In the genomic region with DNA sequence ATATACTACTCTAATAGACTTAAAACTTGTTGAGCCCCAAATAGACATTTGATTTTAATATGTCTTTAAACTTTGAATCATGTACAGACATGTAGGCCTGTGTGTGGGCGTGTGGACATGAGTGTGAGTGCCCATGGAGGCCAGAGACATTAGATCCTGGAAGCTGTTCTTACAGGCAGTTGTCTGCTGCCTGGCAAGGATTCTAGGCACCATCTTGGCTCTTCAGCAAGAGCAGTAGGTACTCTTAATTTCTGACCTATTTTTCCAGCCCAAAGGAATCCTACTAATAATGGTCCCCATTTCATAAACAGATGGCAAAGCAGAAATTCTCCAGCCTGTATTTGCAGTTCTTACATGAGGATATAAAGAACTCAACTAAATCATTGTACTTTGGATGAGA, we compare ENCODE assay signal across 18 mouse cellular contexts.
DNase-seq lines count a peak whose midpoint lies in the region; ATAC-seq lines count a peak whose summit lies in the region.
"Had no signal": no experiment of that assay in that cellular context is flagged by ENCODE, and none has a peak within 500 bp of the region (broad histone marks: within the 10 kb centered on the region; RNA-seq: fewer than 3 reads in every experiment).

No protein-coding gene starts in this region.

- H3K9ac ChIP-seq in heart, embryonic 11.5 days (ENCODE audit: low read depth, low read length): no peak overlapping the region
- H3K9ac ChIP-seq: embryonic facial prominence, embryonic 12.5 days; forebrain, embryonic 15.5 days; heart, embryonic 12.5 days had no signal

- 74% methylated on average over 1 of the region's 1 CpGs for WGBS in heart, embryonic 11.5 days (ENCODE audit: insufficient replicate concordance)

- H3K27me3 ChIP-seq in heart, embryonic 11.5 days (ENCODE audit: control insufficient read depth, insufficient read depth, low read length): no peaks in the 10 kb centered on the region
- H3K27me3 ChIP-seq: embryonic facial prominence, embryonic 12.5 days; forebrain, embryonic 15.5 days; heart, embryonic 12.5 days had no signal

- H3K4me1 ChIP-seq in heart, embryonic 11.5 days (ENCODE audit: control insufficient read depth, insufficient read depth, low read length): no peaks in the 10 kb centered on the region
- H3K4me1 ChIP-seq: embryonic facial prominence, embryonic 12.5 days; forebrain, embryonic 15.5 days; heart, embryonic 12.5 days had no signal

- no peak overlapping the region for H3K27ac ChIP-seq in heart, embryonic 11.5 days (ENCODE audit: low read depth, low read length)
- H3K27ac ChIP-seq: embryonic facial prominence, embryonic 12.5 days; forebrain, embryonic 15.5 days had no signal

- DNase-seq in heart, adult 11 months: peak; percentile 49
- peak; percentile 51 for DNase-seq in cerebellum, adult 8-10 months
- DNase-seq in cerebellum, postnatal 14 days: peak; percentile 57 to 69
- no peak for DNase-seq in kidney, adult 11 months
- DNase-seq in T-cell, adult 2 months (ENCODE audit: low spot score): no peak
- no peak for DNase-seq in layer of hippocampus, adult 11-12 months (ENCODE audit: low spot score)
- DNase-seq: adrenal gland, adult 2 months; adrenal gland, postnatal 36 days; gastrocnemius, postnatal 36 days; heart, adult 18-20 months had no signal

- no peaks in the 10 kb centered on the region for H3K36me3 ChIP-seq in heart, embryonic 11.5 days (ENCODE audit: control insufficient read depth, insufficient read depth, low read length)
- H3K36me3 ChIP-seq: embryonic facial prominence, embryonic 12.5 days; forebrain, embryonic 15.5 days; heart, embryonic 12.5 days had no signal

- H3K4me3 ChIP-seq in heart, embryonic 11.5 days (ENCODE audit: low read depth, low read length): no peak overlapping the region
- H3K4me3 ChIP-seq: embryonic facial prominence, embryonic 12.5 days; forebrain, embryonic 15.5 days; heart, embryonic 12.5 days had no signal

- ATAC-seq in heart, embryonic 11.5 days (replicated peaks; ENCODE audit: insufficient number of reproducible peaks, low FRiP score, low TSS enrichment): no peak
- ATAC-seq: activated CD4-positive, CD25-positive, alpha-beta regulatory T cell, adult 4 months; forebrain, embryonic 15.5 days; hindbrain, embryonic 16.5 days; inflammation-experienced regulatory T-cells, adult 6 months; intestine, postnatal 0 days had no signal

- no peak overlapping the region for H3K4me2 ChIP-seq in heart, embryonic 11.5 days
- H3K4me2 ChIP-seq: embryonic facial prominence, embryonic 12.5 days; forebrain, embryonic 15.5 days; heart, embryonic 12.5 days had no signal

- no peaks in the 10 kb centered on the region for H3K9me3 ChIP-seq in heart, embryonic 11.5 days (replicated peaks; ENCODE audit: control insufficient read depth, low read length)
- H3K9me3 ChIP-seq: embryonic facial prominence, embryonic 12.5 days; forebrain, embryonic 15.5 days; heart, embryonic 12.5 days had no signal

Comparison
In these comparisons a context has a peak if more than half of its experiments do, and no peak if none do; other contexts are left out.
1. DNase-seq: peak in heart, adult 11 months (single experiment), cerebellum, adult 8-10 months (single experiment) and cerebellum, postnatal 14 days (2 of 2); none in kidney, adult 11 months (single experiment), T-cell, adult 2 months (single experiment) and layer of hippocampus, adult 11-12 months (single experiment).